Mouse (Mus musculus) small intestine, adult 2 months (tissue): ENCODE measurements around the gene Grm8.

Experiments
- CTCF ChIP-seq: fragments of 200-500 bp; IDR thresholded peaks from 2 replicates; pipeline ENCODE4 v1.5.1; 2012; ENCODE audit warnings: low read depth, mild to moderate bottlenecking, control low read depth, inconsistent platforms, low read length, moderate library complexity, mixed read lengths; ENCODE audit not compliant: insufficient replicate concordance, insufficient read length; ENCODE audit errors: extremely low read depth
- POLR2A ChIP-seq: fragments of 200-500 bp; IDR thresholded peaks from 2 replicates; pipeline ENCODE4 v1.6.1; 2012; ENCODE audit warnings: low read depth, mild to moderate bottlenecking, control low read depth, inconsistent platforms, low read length, moderate library complexity

DNA sequence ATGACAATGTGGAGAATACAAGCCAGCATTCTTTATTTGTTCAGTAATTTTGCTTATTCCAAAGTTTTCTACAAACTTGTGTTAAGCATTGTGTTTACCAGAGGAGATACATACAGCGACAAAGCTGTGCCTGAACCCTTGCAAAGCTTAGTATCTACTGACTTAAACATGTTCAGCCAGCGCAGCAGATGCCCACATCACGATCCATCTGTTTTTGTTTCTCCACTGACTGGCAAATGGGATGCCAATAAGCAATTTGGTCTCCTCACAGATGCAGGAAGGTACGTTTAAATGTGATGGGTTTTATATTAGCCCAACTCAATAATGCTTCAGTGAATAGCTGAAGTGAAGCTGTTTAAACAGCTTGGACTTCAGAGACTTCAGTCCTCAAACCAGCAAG is 794.8 kb downstream of the Grm8 start:
- TF ChIP-seq CTCF (no peak), POLR2A (no peak)
